8 mouse cellular contexts compared by ENCODE assay signal in the genomic region with DNA sequence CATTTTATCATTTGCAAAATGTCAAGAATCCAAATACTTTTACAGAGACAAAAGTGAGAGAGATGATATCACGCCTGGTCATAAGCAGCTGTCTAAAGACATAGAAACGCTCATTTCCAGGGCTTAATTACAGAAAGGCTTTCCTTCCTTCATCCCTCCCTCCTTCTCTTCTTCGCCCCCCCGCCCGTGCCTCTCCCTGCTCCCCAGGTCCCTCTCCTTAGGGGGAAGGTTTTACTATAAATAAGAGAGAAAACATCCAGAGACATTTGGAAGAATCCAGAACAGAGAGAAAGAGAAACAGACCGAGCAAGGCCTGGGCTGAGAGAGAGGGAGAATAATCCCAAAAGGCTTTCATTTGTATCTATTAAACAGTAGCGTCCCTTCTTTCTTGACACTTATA. TPM values are rescaled to one million over a fixed set of nuclear protein-coding genes. Genes with fewer than 3 reads are reported as not detected.
DNase-seq lines count a peak whose midpoint lies in the region; ATAC-seq and TF ChIP-seq lines count a peak whose summit lies in the region.

No protein-coding gene starts in this region.

- no peaks in the 10 kb centered on the region for H3K27me3 ChIP-seq in hindbrain, embryonic 16.5 days (replicated peaks; ENCODE audit: control insufficient read depth, insufficient read depth, low read length)
- H3K27me3 ChIP-seq in midbrain, postnatal 0 days (ENCODE audit: insufficient read depth, low read length): no peaks in the 10 kb centered on the region

- H3K27ac ChIP-seq in cortical plate, adult 2 months (ENCODE audit: insufficient read depth, low read length): no peak overlapping the region
- H3K27ac ChIP-seq in hindbrain, embryonic 16.5 days (ENCODE audit: low read depth, low read length): no peak overlapping the region
- no peak overlapping the region for H3K27ac ChIP-seq in midbrain, postnatal 0 days (ENCODE audit: low read depth, low read length)

- peak; percentile 1 for DNase-seq in layer of hippocampus, adult 11-12 months (ENCODE audit: low spot score)
- DNase-seq in layer of hippocampus, postnatal 14 days (ENCODE audit: low spot score in 2 of 2): no peak
- no peak for DNase-seq in midbrain, postnatal 0 days (ENCODE audit: low spot score)
- DNase-seq in left cerebral cortex, postnatal 25 days (ENCODE audit: low spot score in 2 of 2): no peak

- WGBS in hindbrain, embryonic 16.5 days: 20% methylated on average over 7 of the region's 7 CpGs
- WGBS in midbrain, postnatal 0 days: 13% methylated on average over 6 of the region's 7 CpGs

- no peak for TF ChIP-seq POLR2A in cortical plate, adult 2 months (IDR thresholded peaks at IDR 0.05; ENCODE audit: extremely low read depth, insufficient read depth, low read length)

- no peaks in the 10 kb centered on the region for H3K9me3 ChIP-seq in hindbrain, embryonic 16.5 days (ENCODE audit: control insufficient read depth, low read length)
- no peaks in the 10 kb centered on the region for H3K9me3 ChIP-seq in midbrain, postnatal 0 days (ENCODE audit: low read length)

- H3K36me3 ChIP-seq in hindbrain, embryonic 16.5 days (ENCODE audit: control insufficient read depth, insufficient read depth, low read length): peaks cover 22% of the 10 kb centered on the region
- H3K36me3 ChIP-seq in midbrain, postnatal 0 days (ENCODE audit: insufficient read depth, low read length): peaks cover 30% of the 10 kb centered on the region

- H3K4me2 ChIP-seq in hindbrain, embryonic 16.5 days (ENCODE audit: low read length): peak overlapping the region; percentile 75
- H3K4me2 ChIP-seq in midbrain, postnatal 0 days (ENCODE audit: low read depth, low read length, poor library complexity, severe bottlenecking): peak overlapping the region; percentile 73

- TF ChIP-seq CTCF in cortical plate, adult 2 months (IDR thresholded peaks at IDR 0.05; ENCODE audit: extremely low read depth, insufficient read depth, low read length): no peak
- no peak for TF ChIP-seq CTCF in midbrain, postnatal 0 days (IDR thresholded peaks at IDR 0.05)

- peaks cover 3% of the 10 kb centered on the region for H3K4me1 ChIP-seq in cortical plate, adult 2 months (ENCODE audit: control insufficient read depth, insufficient read depth, low read length)
- peaks cover 19% of the 10 kb centered on the region for H3K4me1 ChIP-seq in hindbrain, embryonic 16.5 days (ENCODE audit: control insufficient read depth, insufficient read depth, low read depth, low read length)
- H3K4me1 ChIP-seq in midbrain, postnatal 0 days (ENCODE audit: insufficient read depth, low read length): peaks cover 3% of the 10 kb centered on the region; the same call in 1 of the 2 replicates

- no peak for ATAC-seq in hindbrain, embryonic 16.5 days
- no peak for ATAC-seq in midbrain, postnatal 0 days (ENCODE audit: low FRiP score)
- ATAC-seq in activated CD4-positive, CD25-positive, alpha-beta regulatory T cell, adult 4 months: no peak
- ATAC-seq in CD4-positive, CD25-positive, alpha-beta regulatory T cell, adult 4 months: no peak

- H3K4me3 ChIP-seq in cortical plate, adult 2 months (ENCODE audit: insufficient read depth, low read length): peak overlapping the region; percentile 75
- peak overlapping the region; percentile 84 for H3K4me3 ChIP-seq in hindbrain, embryonic 16.5 days (ENCODE audit: low read length)
- H3K4me3 ChIP-seq in midbrain, postnatal 0 days (ENCODE audit: low read depth, low read length): peak overlapping the region; percentile 86

- peak overlapping the region; percentile 81 for H3K9ac ChIP-seq in hindbrain, embryonic 16.5 days (ENCODE audit: low read depth, low read length)
- peak overlapping the region; percentile 87 for H3K9ac ChIP-seq in midbrain, postnatal 0 days (replicated peaks; ENCODE audit: low read length, poor library complexity, severe bottlenecking)

- intact Hi-C loops in left cerebral cortex, postnatal 25 days (cut with DNase I): no loop called here

RNA-seq across cellular contexts. Expression of gene Zfp511, which starts 0.7 kb away (rescaled TPM):
- 10 to 100 TPM; 21.9 to 25.7 TPM for total RNA-seq in layer of hippocampus, postnatal 14 days (2021)
- 73.0 and 81.0 TPM in 2 replicates for polyA plus RNA-seq in cortical plate, adult 2 months (2012; rRNA removed)
- 51.6 and 55.1 TPM in 2 replicates for polyA plus RNA-seq in hindbrain, embryonic 16.5 days (2015; fragmentation: Nextera tagmentation; extraction: Ambion mirVana)
- 33.6 and 42.5 TPM in 2 replicates for total RNA-seq in midbrain, postnatal 0 days (2014; rRNA removed)
- polyA plus RNA-seq in midbrain, postnatal 0 days (2015; fragmentation: Nextera tagmentation; extraction: Ambion mirVana): 63.5 and 68.5 TPM in 2 replicates
- 10 to 100 TPM; 26.7 to 26.8 TPM for polyA plus RNA-seq in activated CD4-positive, CD25-positive, alpha-beta regulatory T cell, adult 4 months (2017; shearing (Covaris generic))
- polyA plus RNA-seq in CD4-positive, CD25-positive, alpha-beta regulatory T cell, adult 4 months (2017; shearing (Covaris generic)): 10 to 100 TPM; 28.8 to 33.0 TPM
- 10 to 100 TPM; 26.5 to 27.5 TPM for total RNA-seq in left cerebral cortex, postnatal 25 days (2021)

RNA-seq across cellular contexts. Expression of gene Tubgcp2, which starts 1.0 kb away (rescaled TPM):
- 10 to 100 TPM; 34.9 to 39.3 TPM for total RNA-seq in layer of hippocampus, postnatal 14 days (2021)
- polyA plus RNA-seq in cortical plate, adult 2 months (2012; rRNA removed): 49.3 and 51.8 TPM in 2 replicates
- 57.2 and 59.6 TPM in 2 replicates for polyA plus RNA-seq in hindbrain, embryonic 16.5 days (2015; fragmentation: Nextera tagmentation; extraction: Ambion mirVana)
- 66.9 and 70.1 TPM in 2 replicates for total RNA-seq in midbrain, postnatal 0 days (2014; rRNA removed)
- 61.6 and 65.2 TPM in 2 replicates for polyA plus RNA-seq in midbrain, postnatal 0 days (2015; fragmentation: Nextera tagmentation; extraction: Ambion mirVana)
- polyA plus RNA-seq in activated CD4-positive, CD25-positive, alpha-beta regulatory T cell, adult 4 months (2017; shearing (Covaris generic)): 10 to 100 TPM; 22.2 to 23.0 TPM
- 10 to 100 TPM; 29.2 to 52.0 TPM for polyA plus RNA-seq in CD4-positive, CD25-positive, alpha-beta regulatory T cell, adult 4 months (2017; shearing (Covaris generic))
- 10 to 100 TPM; 32.8 to 35.3 TPM for total RNA-seq in left cerebral cortex, postnatal 25 days (2021)

RNA-seq across cellular contexts. Expression of gene Msx3, which starts 13.4 kb away (rescaled TPM):
- total RNA-seq in layer of hippocampus, postnatal 14 days (2021): under 1 TPM; 0.37 to 0.64 TPM
- 0.09 and 0.13 TPM in 2 replicates for polyA plus RNA-seq in cortical plate, adult 2 months (2012; rRNA removed)
- polyA plus RNA-seq in hindbrain, embryonic 16.5 days (2015; fragmentation: Nextera tagmentation; extraction: Ambion mirVana): 4.1 and 6.9 TPM in 2 replicates
- total RNA-seq in midbrain, postnatal 0 days (2014; rRNA removed): 0.16 and 0.47 TPM in 2 replicates
- polyA plus RNA-seq in midbrain, postnatal 0 days (2015; fragmentation: Nextera tagmentation; extraction: Ambion mirVana): 0.10 TPM in 1 of 2 replicates, not detected in the other
- not detected for polyA plus RNA-seq in activated CD4-positive, CD25-positive, alpha-beta regulatory T cell, adult 4 months (2017; shearing (Covaris generic))
- under 1 TPM in 1 of 2 experiments, not detected in 1; 0.20 TPM for polyA plus RNA-seq in CD4-positive, CD25-positive, alpha-beta regulatory T cell, adult 4 months (2017; shearing (Covaris generic))
- total RNA-seq in left cerebral cortex, postnatal 25 days (2021): under 1 TPM in 1 of 2 experiments, not detected in 1; 0.23 TPM

RNA-seq across cellular contexts. Expression of gene Adam8, which starts 43.1 kb away (rescaled TPM):
- 1 to 10 TPM; 1.5 to 1.9 TPM for total RNA-seq in layer of hippocampus, postnatal 14 days (2021)
- 6.2 and 6.5 TPM in 2 replicates for polyA plus RNA-seq in cortical plate, adult 2 months (2012; rRNA removed)
- polyA plus RNA-seq in hindbrain, embryonic 16.5 days (2015; fragmentation: Nextera tagmentation; extraction: Ambion mirVana): 2.8 and 3.1 TPM in 2 replicates
- 1.2 and 2.7 TPM in 2 replicates for total RNA-seq in midbrain, postnatal 0 days (2014; rRNA removed)
- polyA plus RNA-seq in midbrain, postnatal 0 days (2015; fragmentation: Nextera tagmentation; extraction: Ambion mirVana): 0.42 and 0.53 TPM in 2 replicates
- 1 to 10 TPM; 9.6 to 9.9 TPM for polyA plus RNA-seq in activated CD4-positive, CD25-positive, alpha-beta regulatory T cell, adult 4 months (2017; shearing (Covaris generic))
- 10 to 100 TPM; 14.0 to 17.8 TPM for polyA plus RNA-seq in CD4-positive, CD25-positive, alpha-beta regulatory T cell, adult 4 months (2017; shearing (Covaris generic))
- 1 to 10 TPM; 2.6 to 2.7 TPM for total RNA-seq in left cerebral cortex, postnatal 25 days (2021)

RNA-seq across cellular contexts. Expression of gene Caly, which starts 46.9 kb away (rescaled TPM):
- 100 to 1,000 TPM; 203 to 219 TPM for total RNA-seq in layer of hippocampus, postnatal 14 days (2021)
- polyA plus RNA-seq in cortical plate, adult 2 months (2012; rRNA removed): 393 and 394 TPM in 2 replicates
- 351 and 430 TPM in 2 replicates for polyA plus RNA-seq in hindbrain, embryonic 16.5 days (2015; fragmentation: Nextera tagmentation; extraction: Ambion mirVana)
- 404 and 435 TPM in 2 replicates for total RNA-seq in midbrain, postnatal 0 days (2014; rRNA removed)
- 595 and 645 TPM in 2 replicates for polyA plus RNA-seq in midbrain, postnatal 0 days (2015; fragmentation: Nextera tagmentation; extraction: Ambion mirVana)
- not detected for polyA plus RNA-seq in activated CD4-positive, CD25-positive, alpha-beta regulatory T cell, adult 4 months (2017; shearing (Covaris generic))
- not detected for polyA plus RNA-seq in CD4-positive, CD25-positive, alpha-beta regulatory T cell, adult 4 months (2017; shearing (Covaris generic))
- 100 to 1,000 TPM; 184 to 195 TPM for total RNA-seq in left cerebral cortex, postnatal 25 days (2021)
